ENCODE assay signal across 8 mouse cellular contexts in the genomic region with DNA sequence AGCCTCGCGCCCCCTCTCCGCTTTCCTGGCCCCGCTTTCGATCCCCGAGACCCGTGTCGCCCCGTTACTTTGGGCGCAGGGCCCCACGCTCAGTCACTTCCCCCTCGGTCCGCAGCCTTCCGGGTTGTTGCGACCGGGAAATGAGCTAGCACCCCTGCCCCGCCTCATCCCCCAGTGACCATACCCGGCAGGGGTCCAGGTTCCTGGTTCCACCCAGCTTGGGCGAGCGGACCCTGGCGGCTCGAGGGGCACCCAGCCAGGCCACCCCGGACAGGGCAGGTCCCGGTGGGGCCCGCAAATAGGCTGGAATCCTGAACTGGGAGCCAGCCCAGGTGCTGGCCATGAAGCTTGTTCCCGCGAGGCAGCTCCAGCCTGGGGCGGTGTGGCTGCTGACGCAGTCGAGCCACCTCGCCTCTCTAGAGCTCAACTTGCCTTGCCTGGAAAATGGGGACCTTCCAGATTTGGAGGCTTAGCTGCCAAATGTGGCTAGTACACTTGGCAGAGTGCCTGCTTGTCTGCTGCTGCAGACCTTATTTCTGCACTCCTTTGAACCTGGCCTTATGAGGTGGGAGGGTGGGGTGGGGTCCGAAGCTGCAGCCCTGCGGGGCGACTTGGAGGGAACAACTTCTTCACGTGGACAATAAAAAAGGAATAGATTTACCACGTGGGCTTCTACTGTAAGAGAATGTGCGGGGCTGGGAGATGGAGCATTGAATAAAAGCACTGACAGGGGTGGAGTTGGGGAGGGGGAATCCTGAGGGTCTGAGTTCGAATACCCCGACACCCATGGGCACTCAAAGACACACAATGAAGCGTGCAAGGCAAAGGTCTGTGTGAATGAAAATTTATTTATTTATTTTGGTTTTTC. TPM values are rescaled to one million over a fixed set of nuclear protein-coding genes. Genes with fewer than 3 reads are reported as not detected.
DNase-seq lines count a peak whose midpoint lies in the region; ATAC-seq and TF ChIP-seq lines count a peak whose summit lies in the region.

No protein-coding gene starts in this region.

- no peak for TF ChIP-seq CTCF in lung, postnatal 0 days (IDR thresholded peaks at IDR 0.05)

- peak overlapping the region; percentile 88 for H3K27ac ChIP-seq in heart, embryonic 10.5 days
- peak overlapping the region; percentile 88 for H3K27ac ChIP-seq in lung, postnatal 0 days (ENCODE audit: low read length)

- H3K4me3 ChIP-seq in heart, embryonic 10.5 days: peak overlapping the region; percentile 83
- peak overlapping the region; percentile 84 for H3K4me3 ChIP-seq in lung, postnatal 0 days (ENCODE audit: low read depth, low read length)

- no peaks in the 10 kb centered on the region for H3K9me3 ChIP-seq in heart, embryonic 10.5 days
- no peaks in the 10 kb centered on the region for H3K9me3 ChIP-seq in lung, postnatal 0 days (ENCODE audit: low read length)

- no peak for TF ChIP-seq EP300 in lung, postnatal 0 days (IDR thresholded peaks at IDR 0.05)

- H3K27me3 ChIP-seq in heart, embryonic 10.5 days (ENCODE audit: insufficient read depth, poor library complexity, severe bottlenecking): no peaks in the 10 kb centered on the region
- no peaks in the 10 kb centered on the region for H3K27me3 ChIP-seq in lung, postnatal 0 days (replicated peaks; ENCODE audit: insufficient read depth, low read length)

- ATAC-seq in lung, postnatal 0 days: peak; percentile 46

- peaks cover 17% of the 10 kb centered on the region for H3K4me1 ChIP-seq in heart, embryonic 10.5 days
- peaks cover 3% of the 10 kb centered on the region; the same call in 1 of the 2 replicates for H3K4me1 ChIP-seq in lung, postnatal 0 days (ENCODE audit: insufficient read depth, low read depth, low read length)

- peak; percentile 41 for DNase-seq in right cerebral cortex, postnatal 14 days
- DNase-seq in right cerebral cortex, adult 2 months (ENCODE audit: low spot score in 2 of 2): no peak
- peak; percentile 53 for DNase-seq in embryo, embryonic 11 days
- no peak for DNase-seq in heart, embryonic 10.5 days (ENCODE audit: low spot score)
- peak; percentile 37 to 46 for DNase-seq in kidney, adult 8-10 months
- DNase-seq in lung, postnatal 0 days (ENCODE audit: low spot score): peak; percentile 71
- peak; percentile 46 for DNase-seq in ovary, adult 18-20 months (ENCODE audit: low spot score)
- peak; percentile 63 for DNase-seq in urinary bladder, postnatal 25 days (ENCODE audit: low spot score)

- peaks cover 22% of the 10 kb centered on the region for H3K36me3 ChIP-seq in heart, embryonic 10.5 days
- H3K36me3 ChIP-seq in lung, postnatal 0 days (ENCODE audit: insufficient read depth, low read length): 0 out of 2 replicates have a peak, but pooled peaks cover 4% of the 10 kb centered on the region

- H3K4me2 ChIP-seq in lung, postnatal 0 days (replicated peaks; ENCODE audit: low read depth, low read length): peak overlapping the region; percentile 81

- H3K9ac ChIP-seq in lung, postnatal 0 days (replicated peaks; ENCODE audit: low read depth): peak overlapping the region; percentile 69

- WGBS in heart, embryonic 10.5 days: 14% methylated on average over 40 of the region's 40 CpGs
- 16% methylated on average over 31 of the region's 40 CpGs for WGBS in lung, postnatal 0 days

RNA-seq across cellular contexts. Expression of gene Arpc1b, which starts 0.8 kb away (rescaled TPM):
- polyA plus RNA-seq in heart, embryonic 10.5 days (2016; fragmentation: Nextera tagmentation; extraction: Ambion mirVana): 195 and 218 TPM in 2 replicates
- 451 and 467 TPM in 2 replicates for polyA plus RNA-seq in lung, postnatal 0 days (2015; fragmentation: Nextera tagmentation; extraction: Ambion mirVana)

RNA-seq across cellular contexts. Expression of gene Pdap1, which starts 25.2 kb away (rescaled TPM):
- polyA plus RNA-seq in heart, embryonic 10.5 days (2016; fragmentation: Nextera tagmentation; extraction: Ambion mirVana): 79.4 and 86.3 TPM in 2 replicates
- polyA plus RNA-seq in lung, postnatal 0 days (2015; fragmentation: Nextera tagmentation; extraction: Ambion mirVana): 47.9 and 51.1 TPM in 2 replicates

RNA-seq across cellular contexts. Expression of gene Bud31, which starts 25.3 kb away (rescaled TPM):
- polyA plus RNA-seq in heart, embryonic 10.5 days (2016; fragmentation: Nextera tagmentation; extraction: Ambion mirVana): 162 and 200 TPM in 2 replicates
- 152 TPM in 2 replicates for polyA plus RNA-seq in lung, postnatal 0 days (2015; fragmentation: Nextera tagmentation; extraction: Ambion mirVana)

RNA-seq across cellular contexts. Expression of gene Kpna7, which starts 31.0 kb away (rescaled TPM):
- polyA plus RNA-seq in heart, embryonic 10.5 days (2016; fragmentation: Nextera tagmentation; extraction: Ambion mirVana): not detected in 2 replicates
- not detected in 2 replicates for polyA plus RNA-seq in lung, postnatal 0 days (2015; fragmentation: Nextera tagmentation; extraction: Ambion mirVana)

RNA-seq across cellular contexts. Expression of gene Arpc1a, which starts 31.2 kb away (rescaled TPM):
- polyA plus RNA-seq in heart, embryonic 10.5 days (2016; fragmentation: Nextera tagmentation; extraction: Ambion mirVana): 113 and 117 TPM in 2 replicates
- polyA plus RNA-seq in lung, postnatal 0 days (2015; fragmentation: Nextera tagmentation; extraction: Ambion mirVana): 127 and 129 TPM in 2 replicates

Comparison
In these comparisons a context has a peak if more than half of its experiments do, and no peak if none do; other contexts are left out.
1. DNase-seq: peak in right cerebral cortex, postnatal 14 days (single experiment), embryo, embryonic 11 days (single experiment), kidney, adult 8-10 months (2 of 2), lung, postnatal 0 days (single experiment), ovary, adult 18-20 months (single experiment) and urinary bladder, postnatal 25 days (single experiment); none in right cerebral cortex, adult 2 months (0 of 2) and heart, embryonic 10.5 days (single experiment).